Mouse (Mus musculus) stomach, embryonic 15.5 days (tissue): Measurements from ENCODE around the gene B4galt4. TPM values are rescaled to one million over a fixed set of nuclear protein-coding genes. Genes with fewer than 3 reads are reported as not detected.
"Not testable (repeated sequence)": the region's sequence is repeated elsewhere in the genome, so short reads cannot be mapped to it uniquely, and the experiment has no call there.

Experiments
- ATAC-seq: fragments of 200-750 bp; cut with Nextera tagmentation; 2 replicates; pipeline ENCODE4 v1.8.0; 2017; ENCODE audit warnings: low read depth, moderate number of reproducible peaks, moderate TSS enrichment; ENCODE audit not compliant: insufficient read depth, low FRiP score
- H3K27ac ChIP-seq: fragments of 300-500 bp; sonication (generic); 2 replicates; pipeline ENCODE4 v1.5.1; 2015; ENCODE audit warnings: mild to moderate bottlenecking, inconsistent platforms
- H3K27me3 ChIP-seq: fragments of 300-500 bp; sonication (generic); replicated peaks from 2 replicates; pipeline ENCODE4 v1.6.1; 2015; ENCODE audit warnings: inconsistent platforms
- H3K36me3 ChIP-seq: fragments of 300-500 bp; sonication (generic); 2 replicates; pipeline ENCODE4 v1.6.1; 2015; ENCODE audit warnings: inconsistent platforms
- H3K4me1 ChIP-seq: fragments of 300-500 bp; sonication (generic); 2 replicates; pipeline ENCODE4 v1.6.1; 2015; ENCODE audit warnings: inconsistent platforms
- H3K4me2 ChIP-seq: fragments of 300-500 bp; sonication (generic); 2 replicates; pipeline ENCODE4 v1.6.1; 2015; ENCODE audit warnings: mild to moderate bottlenecking, inconsistent platforms
- H3K4me3 ChIP-seq: fragments of 300-500 bp; sonication (generic); replicated peaks from 2 replicates; pipeline ENCODE4 v1.5.1; 2015; ENCODE audit warnings: inconsistent platforms
- H3K9ac ChIP-seq: fragments of 300-500 bp; sonication (generic); 2 replicates; pipeline ENCODE4 v1.6.1; 2015; ENCODE audit warnings: inconsistent platforms
- H3K9me3 ChIP-seq: fragments of 300-500 bp; sonication (generic); 2 replicates; pipeline ENCODE4 v1.6.1; 2016; ENCODE audit warnings: inconsistent platforms
- WGBS: fragments of 180-500 bp; shearing (Covaris S2); methylation state at CpG from one replicate; pipeline ENCODE4 v1.1.7; 2015; 5-methylcytosine and 5-hydroxymethylcytosine counted together
- polyA plus RNA-seq: library from polyadenylated mRNA; unstranded; fragments of >200 nt; fragmentation: Nextera tagmentation; extraction: Ambion mirVana; gene quantifications from 2 replicates; pipeline ENCODE4 v1.2.1, GENCODE M21; 2015

Gene B4galt4
- polyA plus RNA-seq, 1 experiment from 2014 or later, result 21.8 TPM

DNA sequence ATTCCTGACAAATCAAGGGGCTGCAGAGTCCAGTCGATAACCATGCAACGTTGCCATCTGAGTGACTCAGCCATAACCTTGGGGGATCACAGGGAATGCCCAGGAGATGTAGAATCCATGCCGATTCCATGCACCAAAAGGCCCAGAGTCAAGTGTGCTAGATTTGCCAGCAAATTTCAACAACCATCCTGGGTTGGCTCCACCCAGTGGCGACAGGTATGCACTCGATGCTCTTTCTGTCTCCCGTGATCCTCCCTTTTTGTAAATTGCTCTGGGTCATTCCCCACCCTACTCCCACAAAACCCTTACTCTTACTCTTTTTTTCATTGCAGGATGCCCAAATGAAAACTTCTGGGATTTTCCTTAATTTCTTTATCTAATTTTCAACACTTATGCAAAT lies 34.3 kb downstream of the B4galt4 start:
- no peak overlapping the region for H3K9ac ChIP-seq
- no peaks in the 10 kb centered on the region for H3K4me1 ChIP-seq
- H3K36me3 ChIP-seq, result no peaks in the 10 kb centered on the region
- no peak overlapping the region for H3K4me3 ChIP-seq
- H3K4me2 ChIP-seq, result no peak overlapping the region
- H3K27ac ChIP-seq, result no peak overlapping the region
- H3K9me3 ChIP-seq, result no peaks in the 10 kb centered on the region
- no peaks in the 10 kb centered on the region for H3K27me3 ChIP-seq
- WGBS, result 55% methylated on average over 6 of the region's 6 CpGs
- no peak for ATAC-seq

DNA sequence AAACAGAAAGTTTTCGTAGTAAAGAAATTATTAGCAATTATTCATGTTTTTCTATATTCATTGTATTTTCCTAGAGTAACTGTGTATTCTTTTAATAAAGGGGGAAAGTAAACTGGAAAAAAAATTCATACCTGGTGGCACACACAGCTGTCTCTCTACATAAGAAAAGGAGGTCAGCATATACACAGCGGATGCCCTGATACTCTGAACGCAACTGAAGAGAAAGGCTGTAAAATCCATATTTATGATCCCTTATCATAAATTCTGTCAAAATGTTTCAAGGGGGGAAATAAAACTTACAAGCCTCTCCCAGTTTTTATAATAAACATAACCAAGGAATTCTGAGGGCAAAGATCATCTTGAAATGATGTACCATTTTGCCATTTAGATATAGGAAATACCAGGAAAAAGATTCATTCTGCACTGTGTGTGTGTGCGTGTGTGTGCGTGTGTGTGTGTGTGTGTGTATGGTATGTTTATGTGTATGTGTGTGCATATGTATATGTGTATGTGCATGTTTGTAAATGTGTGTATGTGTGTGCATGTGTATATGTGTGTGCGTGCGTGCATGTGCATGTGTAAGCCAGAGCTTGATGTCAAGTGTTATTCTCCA lies 39.0 kb downstream of the B4galt4 start:
- no peaks in the 10 kb centered on the region for H3K36me3 ChIP-seq
- H3K4me3 ChIP-seq, result no peak overlapping the region
- ATAC-seq, result no peak
- H3K9me3 ChIP-seq, result no peaks in the 10 kb centered on the region
- H3K4me1 ChIP-seq, result no peaks in the 10 kb centered on the region
- H3K4me2 ChIP-seq, result no peak overlapping the region
- H3K9ac ChIP-seq, result no peak overlapping the region
- H3K27me3 ChIP-seq, result no peaks in the 10 kb centered on the region
- WGBS, result 91% methylated on average over 7 of the region's 7 CpGs
- H3K27ac ChIP-seq, result no peak overlapping the region

DNA sequence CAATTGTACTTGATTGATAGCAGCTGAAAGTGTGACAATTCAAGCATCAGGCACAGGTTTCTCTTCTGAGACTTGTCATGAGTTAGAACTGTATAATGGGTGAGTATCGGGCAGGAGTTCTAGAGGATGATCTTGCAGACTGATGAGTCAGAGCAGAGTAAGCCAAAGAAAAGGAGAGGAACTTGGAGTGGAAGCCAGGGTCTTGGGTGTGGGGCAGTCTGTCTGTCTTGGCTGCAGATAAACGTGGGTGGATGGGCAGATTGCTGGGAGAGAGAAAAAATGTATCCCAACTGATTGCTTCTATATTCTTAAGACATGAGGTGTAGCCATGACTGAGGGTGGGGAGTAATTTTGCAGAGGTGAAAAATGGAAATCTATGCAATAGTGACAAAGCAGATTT lies 39.9 kb downstream of the B4galt4 start:
- H3K4me2 ChIP-seq, result no peak overlapping the region
- H3K36me3 ChIP-seq, result no peaks in the 10 kb centered on the region
- no peak overlapping the region for H3K9ac ChIP-seq
- no peaks in the 10 kb centered on the region for H3K27me3 ChIP-seq
- 65% methylated on average over 2 of the region's 2 CpGs for WGBS
- H3K4me3 ChIP-seq, result no peak overlapping the region
- H3K27ac ChIP-seq, result no peak overlapping the region
- H3K9me3 ChIP-seq, result no peaks in the 10 kb centered on the region
- ATAC-seq, result no peak
- no peaks in the 10 kb centered on the region for H3K4me1 ChIP-seq

DNA sequence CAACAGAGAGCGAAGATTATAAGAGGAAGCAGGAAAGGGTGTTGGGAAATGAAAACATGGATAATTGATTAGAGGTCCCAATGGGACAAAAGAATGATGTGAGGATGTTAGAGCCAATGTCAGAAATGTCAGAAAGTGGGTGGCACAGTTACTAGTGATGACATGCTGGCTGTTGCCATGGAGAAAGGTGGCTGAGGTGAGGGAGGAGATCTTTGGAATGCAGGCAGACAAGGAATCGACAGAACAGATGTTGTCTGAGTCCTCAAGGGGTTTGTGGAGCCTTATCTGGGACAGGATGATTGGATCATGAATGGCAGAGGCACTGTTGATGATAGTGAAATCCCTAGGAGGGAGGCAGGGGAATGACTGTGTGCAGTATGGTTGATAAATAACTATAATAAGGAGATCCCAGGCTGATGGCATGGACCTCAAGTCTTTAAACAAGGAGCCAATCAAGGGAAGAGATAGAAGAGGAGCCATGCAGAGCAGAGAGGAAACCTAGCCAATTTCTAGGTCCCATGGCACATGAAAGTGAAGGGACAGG lies 40.5 kb downstream of the B4galt4 start:
- ATAC-seq, result no peak

DNA sequence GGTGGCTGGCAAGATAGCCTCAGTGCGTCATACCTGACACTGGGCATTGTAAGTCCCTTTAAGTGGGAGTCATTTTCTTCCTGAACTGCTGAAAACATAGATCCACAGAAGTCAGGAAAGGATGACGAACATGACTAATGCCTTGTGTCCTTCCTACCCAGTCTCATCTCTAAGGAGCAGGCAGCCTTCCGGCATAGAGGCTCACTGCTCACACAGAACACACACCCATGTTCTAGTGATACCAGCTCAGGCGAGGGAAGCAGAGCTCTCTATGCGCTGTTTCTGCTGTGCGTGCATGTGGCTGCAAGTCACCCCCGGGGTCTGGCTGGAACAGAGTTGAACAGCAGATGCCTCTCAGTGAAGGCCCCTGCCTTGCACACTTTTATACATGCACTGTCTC lies 43.2 kb downstream of the B4galt4 start:
- H3K27ac ChIP-seq, result no peak overlapping the region
- no peaks in the 10 kb centered on the region for H3K36me3 ChIP-seq
- 79% methylated on average over 7 of the region's 7 CpGs for WGBS
- no peaks in the 10 kb centered on the region for H3K4me1 ChIP-seq
- H3K4me2 ChIP-seq, result no peak overlapping the region
- H3K9me3 ChIP-seq, result no peaks in the 10 kb centered on the region
- no peak overlapping the region for H3K4me3 ChIP-seq
- no peak overlapping the region for H3K9ac ChIP-seq
- no peak for ATAC-seq
- no peaks in the 10 kb centered on the region for H3K27me3 ChIP-seq

More for the DNA sequence above, 40.5 kb downstream of the B4galt4 start:
- no peaks in the 10 kb centered on the region for H3K36me3 ChIP-seq
- no peak overlapping the region for H3K4me3 ChIP-seq
- 45% methylated on average over 2 of the region's 2 CpGs for WGBS
- H3K9me3 ChIP-seq, result no peaks in the 10 kb centered on the region
- no peaks in the 10 kb centered on the region for H3K27me3 ChIP-seq
- no peaks in the 10 kb centered on the region for H3K4me1 ChIP-seq
- no peak overlapping the region for H3K4me2 ChIP-seq
- H3K27ac ChIP-seq, result no peak overlapping the region
- no peak overlapping the region for H3K9ac ChIP-seq

DNA sequence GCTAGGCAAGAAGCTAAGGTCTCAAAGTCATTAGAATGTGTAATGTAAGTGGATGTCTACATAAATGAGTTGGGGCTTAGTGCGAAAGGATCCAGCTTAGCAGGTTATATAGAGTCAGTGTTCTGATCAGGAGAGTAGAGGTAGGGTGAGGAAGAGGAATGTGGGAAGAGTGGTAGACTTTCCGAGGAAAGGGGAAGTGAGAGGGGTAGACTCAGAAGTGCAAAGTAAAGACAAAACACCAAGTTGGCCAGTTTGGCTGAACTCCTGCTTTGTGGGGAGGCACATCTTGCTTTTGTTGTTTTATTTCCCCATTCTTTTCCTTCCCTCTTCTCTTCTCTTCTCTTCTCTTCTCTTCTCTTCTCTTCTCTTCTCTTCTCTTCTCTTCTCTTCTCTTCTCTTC lies 47.0 kb downstream of the B4galt4 start:
- Histone ChIP-seq H3K9ac (no peak overlapping the region), H3K9me3 (no peaks in the 10 kb centered on the region), H3K27me3 (no peaks in the 10 kb centered on the region), H3K36me3 (no peaks in the 10 kb centered on the region), H3K4me1 (no peaks in the 10 kb centered on the region), H3K4me3 (no peak overlapping the region), H3K4me2 (no peak overlapping the region), H3K27ac (no peak overlapping the region)
- no peak for ATAC-seq
- WGBS, result 86% methylated on average over 2 of the region's 2 CpGs

DNA sequence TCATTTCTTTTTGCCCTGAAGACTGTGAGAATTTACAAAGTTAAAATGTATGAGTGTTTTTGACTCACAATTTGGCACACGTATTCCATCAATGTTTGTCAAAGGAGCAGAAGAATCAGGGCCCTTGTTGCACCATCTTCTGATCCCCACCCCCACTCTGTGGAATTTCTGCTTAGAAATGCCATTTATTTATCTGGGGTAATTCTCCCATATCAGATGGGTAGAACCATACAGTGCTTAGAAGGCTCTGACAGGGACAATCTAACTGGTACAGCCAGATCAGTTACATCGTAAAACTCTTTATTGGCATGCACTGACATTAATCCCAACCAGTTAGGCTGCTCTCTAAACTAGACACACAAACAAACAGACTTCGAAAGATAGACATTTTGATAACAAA lies 47.9 kb downstream of the B4galt4 start:
- Histone ChIP-seq H3K9me3 (no peaks in the 10 kb centered on the region), H3K4me1 (no peaks in the 10 kb centered on the region), H3K27me3 (no peaks in the 10 kb centered on the region), H3K27ac (no peak overlapping the region), H3K4me3 (no peak overlapping the region), H3K9ac (no peak overlapping the region), H3K4me2 (no peak overlapping the region), H3K36me3 (no peaks in the 10 kb centered on the region)
- 68% methylated on average over 3 of the region's 3 CpGs for WGBS
- ATAC-seq, result no peak

DNA sequence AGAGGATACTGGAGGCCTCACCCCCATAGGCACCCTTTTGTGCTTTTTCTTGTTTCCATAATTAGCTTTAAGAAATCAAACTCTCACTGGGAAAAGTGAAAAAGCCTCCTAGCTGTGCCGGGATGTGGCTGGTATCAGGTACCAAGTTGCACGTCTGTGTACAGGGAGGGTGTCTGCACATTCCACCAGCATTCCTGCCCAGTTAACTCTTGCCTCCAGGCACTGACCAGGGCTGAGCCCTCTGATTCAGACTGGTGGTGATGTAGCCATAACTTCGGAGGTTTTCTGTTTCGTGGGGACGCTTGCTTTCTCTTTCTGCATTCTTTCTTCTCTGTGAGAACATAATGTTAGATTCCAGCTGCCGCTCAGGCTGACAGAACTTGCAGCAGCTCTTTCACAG lies 51.1 kb downstream of the B4galt4 start:
- H3K9ac ChIP-seq, result no peak overlapping the region
- no peaks in the 10 kb centered on the region for H3K27me3 ChIP-seq
- ATAC-seq, result peak; percentile 71; the same call in 1 of the 2 replicates
- H3K9me3 ChIP-seq, result no peaks in the 10 kb centered on the region
- no peak overlapping the region for H3K4me2 ChIP-seq
- no peaks in the 10 kb centered on the region for H3K36me3 ChIP-seq
- H3K27ac ChIP-seq, result no peak overlapping the region
- no peak overlapping the region for H3K4me3 ChIP-seq
- 52% methylated on average over 6 of the region's 6 CpGs for WGBS
- no peaks in the 10 kb centered on the region for H3K4me1 ChIP-seq

DNA sequence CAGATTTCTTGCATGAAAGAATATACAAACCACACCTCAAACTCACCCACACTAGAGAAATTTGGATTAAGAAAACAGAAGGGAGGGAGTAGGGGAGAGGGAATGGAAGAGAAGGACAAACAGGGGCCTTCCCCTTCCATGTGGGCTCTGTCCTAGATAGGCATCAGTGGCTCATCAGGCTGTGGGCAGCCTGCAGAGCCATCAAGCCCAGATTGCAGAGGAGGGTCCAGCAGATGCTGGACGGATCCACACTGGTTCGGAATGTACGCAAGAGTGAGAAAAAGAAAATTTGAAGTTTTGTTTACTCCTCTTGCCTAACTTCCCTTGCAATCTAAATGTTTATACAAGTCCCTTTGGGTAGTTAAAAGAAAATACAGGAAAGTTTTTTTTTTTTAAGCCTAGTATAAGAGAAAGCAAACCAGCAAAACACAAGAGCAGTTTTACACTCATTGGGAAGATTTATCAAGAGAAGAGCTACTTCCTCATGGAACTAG lies 56.9 kb downstream of the B4galt4 start:
- Histone ChIP-seq H3K36me3 (no peaks in the 10 kb centered on the region), H3K27me3 (no peaks in the 10 kb centered on the region), H3K9ac (no peak overlapping the region), H3K4me3 (no peak overlapping the region), H3K27ac (no peak overlapping the region), H3K4me1 (no peaks in the 10 kb centered on the region), H3K4me2 (no peak overlapping the region), H3K9me3 (no peaks in the 10 kb centered on the region)
- no peak for ATAC-seq
- 55% methylated on average over 3 of the region's 3 CpGs for WGBS

DNA sequence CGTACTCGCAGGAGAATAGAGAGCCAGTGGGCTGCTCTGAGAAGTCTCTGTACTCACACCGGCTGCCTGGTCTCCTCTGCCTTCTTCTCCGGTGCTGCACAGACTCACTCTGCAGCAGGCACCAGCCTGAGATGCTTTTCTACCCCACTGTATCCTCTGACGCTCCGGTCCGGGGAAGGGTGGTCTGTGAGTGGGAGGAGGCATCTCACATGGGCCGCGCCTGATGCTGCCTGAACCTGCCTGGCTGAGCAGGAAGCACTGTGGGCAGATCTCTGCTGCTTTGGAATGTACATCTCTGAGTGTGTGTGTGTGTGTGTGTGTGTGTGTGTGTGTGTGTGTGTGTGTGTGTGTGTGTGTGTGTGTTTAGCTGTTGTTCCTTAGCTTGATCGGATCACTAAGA lies 58.0 kb downstream of the B4galt4 start, which contains the start of gene Upk1b:
Upk1b (minus strand) TSS at position 238 of the 400 bp plus-strand sequence.
- Histone ChIP-seq H3K9me3 (no peaks in the 10 kb centered on the region), H3K4me3 (peak within 1 kb of the TSS; percentile 12; the same call in 1 of the 2 replicates), H3K36me3 (no peaks in the 10 kb centered on the region), H3K4me2 (peak within 1 kb of the TSS; percentile 19; the same call in 1 of the 2 replicates), H3K9ac (no peak within 1 kb of the TSS), H3K27ac (no peak within 1 kb of the TSS), H3K27me3 (no peaks in the 10 kb centered on the region), H3K4me1 (no peaks in the 10 kb centered on the region)
- ATAC-seq, result peak; percentile 53; the same call in 1 of the 2 replicates
- WGBS, result 18% methylated on average over 10 of the region's 10 CpGs

DNA sequence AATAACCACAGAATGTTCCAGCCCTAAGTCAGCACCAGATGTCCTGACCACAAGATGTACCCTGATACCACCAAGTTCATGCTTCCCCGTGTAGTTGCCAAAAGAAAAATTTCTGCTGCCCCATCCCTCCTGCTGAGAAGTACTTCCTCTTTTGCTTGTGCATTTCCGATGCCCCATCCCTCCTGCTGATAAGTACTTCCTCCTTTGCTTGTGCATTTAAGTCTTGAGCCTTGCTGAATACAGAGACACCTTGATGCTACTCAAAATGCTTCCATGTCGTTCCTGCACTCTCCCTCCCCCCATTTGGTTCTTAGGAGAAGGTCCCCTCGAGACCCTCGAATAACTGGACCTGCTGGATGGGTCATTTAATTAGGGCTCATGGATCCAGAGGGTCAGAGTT lies 65.7 kb downstream of the B4galt4 start:
- H3K4me2 ChIP-seq, H3K27me3 ChIP-seq, H3K9ac ChIP-seq, ATAC-seq, H3K4me3 ChIP-seq, H3K9me3 ChIP-seq, H3K4me1 ChIP-seq, H3K27ac ChIP-seq, H3K36me3 ChIP-seq: not testable (repeated sequence)
- 90% methylated on average over 5 of the region's 5 CpGs for WGBS

DNA sequence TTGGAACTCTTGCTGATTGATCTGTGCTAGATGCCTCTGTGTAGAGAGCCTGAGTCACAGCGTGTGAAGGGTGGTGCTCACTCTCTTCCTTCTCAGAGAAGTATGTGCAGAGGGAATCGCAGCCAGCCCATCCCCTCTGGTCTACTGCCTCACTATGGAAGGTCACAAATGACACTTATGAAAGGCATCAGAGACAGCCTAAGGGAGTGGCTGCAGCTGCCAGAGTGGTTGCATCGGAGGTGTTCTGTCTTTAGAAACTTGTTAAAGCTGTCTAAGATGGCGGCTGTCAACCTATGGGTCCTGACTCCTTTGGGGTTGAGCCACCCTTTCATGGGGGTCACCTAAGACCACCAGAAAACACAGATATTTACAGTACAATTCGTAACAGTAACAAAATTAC lies 68.1 kb downstream of the B4galt4 start:
- no peak overlapping the region for H3K4me2 ChIP-seq
- H3K4me3 ChIP-seq, result no peak overlapping the region
- H3K27me3 ChIP-seq, result no peaks in the 10 kb centered on the region
- H3K4me1 ChIP-seq, result no peaks in the 10 kb centered on the region
- no peaks in the 10 kb centered on the region for H3K9me3 ChIP-seq
- no peak for ATAC-seq
- no peak overlapping the region for H3K9ac ChIP-seq
- 57% methylated on average over 5 of the region's 5 CpGs for WGBS
- no peak overlapping the region for H3K27ac ChIP-seq
- H3K36me3 ChIP-seq, result no peaks in the 10 kb centered on the region
